Mouse (Mus musculus): Measurements from ENCODE around the gene Rftn2.

The Rftn2 gene

DNA sequence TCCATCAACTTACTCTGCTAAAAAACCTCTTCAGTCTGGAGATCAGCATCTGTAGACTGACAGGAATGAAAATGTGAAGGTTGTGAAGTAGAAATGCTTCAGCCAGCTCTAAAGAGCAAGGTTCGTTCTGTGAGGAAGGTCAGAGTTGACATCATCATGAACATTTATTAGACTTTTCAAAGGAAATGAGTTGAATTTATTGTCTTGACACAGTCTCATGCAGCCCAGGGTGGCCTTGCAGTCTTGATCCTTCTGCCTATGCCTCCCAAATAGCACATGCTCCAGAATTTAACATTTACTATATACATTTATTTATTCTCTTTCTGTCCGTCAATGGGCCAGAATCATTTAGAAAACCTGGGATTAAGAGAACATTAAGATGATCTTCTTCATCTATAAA is 103.0 kb downstream of the Rftn2 start:
- no peak for DNase-seq (ENCODE audit: low spot score)

- DNase-seq (ENCODE audit: low spot score): no peak
These were observed 103.5 kb downstream of the Rftn2 start for GRCm38 (mm10) chr1:55123046-55123445.

Data from layer of hippocampus, adult 9-10 months (tissue).